ENCODE assay signal across 30 mouse cellular contexts in the genomic region with DNA sequence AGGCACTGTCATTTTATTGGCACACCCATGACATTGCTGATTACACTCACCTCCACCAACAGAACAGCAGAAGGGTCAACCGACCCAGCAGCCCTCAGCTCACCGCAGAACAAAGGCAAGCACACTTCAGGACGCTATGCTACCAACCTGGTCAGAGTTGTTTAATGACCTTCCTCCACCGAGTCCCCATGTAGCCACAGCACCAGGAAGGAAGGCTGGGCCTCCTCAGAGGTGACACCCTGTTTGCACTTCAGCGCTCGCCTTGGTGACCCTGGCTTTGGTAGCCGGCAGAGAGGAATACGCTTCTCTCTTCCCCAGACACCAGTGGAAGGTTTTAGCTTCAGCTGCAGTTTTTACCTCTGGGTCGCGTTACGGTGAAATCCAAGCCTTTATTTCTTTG. TPM values are rescaled to one million over a fixed set of nuclear protein-coding genes. Genes with fewer than 3 reads are reported as not detected.
"Had no signal": no experiment of that assay in that cellular context is flagged by ENCODE, and none has a peak within 500 bp of the region (broad histone marks: within the 10 kb centered on the region; RNA-seq: fewer than 3 reads in every experiment).

No protein-coding gene starts in this region.

- DNase-seq: gastrocnemius, adult 2 months; gastrocnemius, postnatal 10 days; gastrocnemius, postnatal 25 days; heart, postnatal 10 days; heart, postnatal 4 days; kidney, adult 18-20 months; kidney, adult 8-10 months; kidney, postnatal 14 days; kidney, postnatal 36 days; layer of hippocampus, adult 9-11 months; layer of hippocampus, postnatal 36 days; left cerebral cortex, postnatal 4 days had no signal

- H3K27me3 ChIP-seq: hindbrain, embryonic 12.5 days; kidney, embryonic 15.5 days; limb, embryonic 13.5 days; limb, embryonic 15.5 days had no signal

- H3K36me3 ChIP-seq: heart, embryonic 10.5 days; hindbrain, embryonic 10.5 days; hindbrain, embryonic 12.5 days; kidney, embryonic 15.5 days; limb, embryonic 13.5 days; limb, embryonic 15.5 days had no signal

- ATAC-seq: forebrain, embryonic 16.5 days; hindbrain, embryonic 16.5 days; inflammation-experienced regulatory T-cells, adult 6 months; intestine, embryonic 16.5 days had no signal

- H3K27ac ChIP-seq: gastrocnemius, adult 2 months; heart, embryonic 10.5 days; hindbrain, embryonic 10.5 days; hindbrain, embryonic 12.5 days; hindbrain, embryonic 14.5 days; kidney, embryonic 15.5 days; kidney, postnatal 0 days; limb, embryonic 13.5 days; limb, embryonic 15.5 days had no signal

- H3K9me3 ChIP-seq: heart, embryonic 10.5 days; hindbrain, embryonic 10.5 days; hindbrain, embryonic 12.5 days; kidney, embryonic 15.5 days; limb, embryonic 13.5 days; limb, embryonic 15.5 days had no signal

- H3K4me3 ChIP-seq: gastrocnemius, adult 2 months; heart, embryonic 10.5 days; hindbrain, embryonic 10.5 days; hindbrain, embryonic 12.5 days; kidney, embryonic 15.5 days; limb, embryonic 13.5 days; limb, embryonic 15.5 days had no signal

- H3K9ac ChIP-seq: hindbrain, embryonic 12.5 days; hindbrain, embryonic 14.5 days; kidney, embryonic 15.5 days; limb, embryonic 13.5 days; limb, embryonic 15.5 days had no signal

- H3K4me2 ChIP-seq: hindbrain, embryonic 12.5 days; hindbrain, embryonic 14.5 days; kidney, embryonic 15.5 days; limb, embryonic 13.5 days; limb, embryonic 15.5 days had no signal

RNA-seq across cellular contexts. Expression of a gene that starts 16.0 kb away (rescaled TPM):
- polyA plus RNA-seq: forebrain, embryonic 16.5 days; frontal cortex, adult 2 months; heart, embryonic 10.5 days; heart, embryonic 14.5 days; heart, embryonic 16.5 days; hindbrain, embryonic 10.5 days; hindbrain, embryonic 12.5 days; hindbrain, embryonic 14.5 days; hindbrain, embryonic 16.5 days; inflammation-experienced regulatory T-cells, adult 6 months; intestine, embryonic 16.5 days; kidney, embryonic 15.5 days; kidney, postnatal 0 days; large intestine, adult 2 months; limb, embryonic 11.5 days; limb, embryonic 13.5 days; limb, embryonic 15.5 days; liver, adult 2 months had no signal
